Mouse (Mus musculus) Patski (cell line): ENCODE data around the gene Spag8. TPM values are rescaled to one million over a fixed set of nuclear protein-coding genes. Genes with fewer than 3 reads are reported as not detected.
A peak's percentile ranks its signal among the peaks of the same experiment; 100 is the strongest.

Experiments
- ATAC-seq: fragments of 100-300 bp; one replicate; pipeline ENCODE4 v1.8.0; 2021
- CTCF ChIA-PET: fragments of 350-600 bp; sonication (Branson Sonifier 250); formaldehyde crosslinking; loops from one replicate; lab custom pipeline; 2022; ENCODE audit warnings: inconsistent platforms; lab: Charles Lee
- POLR2A ChIA-PET: fragments of 350-600 bp; sonication (Branson Sonifier 250); formaldehyde crosslinking; loops from one replicate; lab custom pipeline; 2022; ENCODE audit warnings: antibody characterized with exemption, inconsistent platforms; lab: Charles Lee
- DNase-seq: peaks from one replicate; pipeline ENCODE4 v3.0.0-alpha.2; 2011; ENCODE audit warnings: low read depth, low spot score
- H3K27me3 ChIP-seq: fragments of 371-371 bp; one replicate; pipeline ENCODE4 v1.5.1; 2021
- CTCF ChIP-seq: fragments of 100-300 bp; IDR thresholded peaks from one replicate; pipeline ENCODE4 v1.5.1; 2021
- in situ Hi-C: fragments of 300-500 bp; cut with MboI; formaldehyde crosslinking; loops from 3 replicates; pipeline ENCODE4 v1.11.1; 2018; ENCODE audit warnings: low pct_unique_long_range_greater_than_20kb, mixed read lengths
- polyA plus RNA-seq: library from polyadenylated mRNA; unstranded; gene quantifications from one replicate; pipeline ENCODE4 v1.2.3, GENCODE M21; 2021

Gene Spag8
- polyA plus RNA-seq, 1 experiment from 2014 or later, result 0.50 TPM

- ATAC-seq (peak; percentile 57), DNase-seq (no peak)
- CTCF ChIA-PET, result interaction anchor here (0.8 to 1.6 kb wide), 4 partner anchors 12 to 56 kb away, joined by 3 to 5 read pairs (median 3); no protein-coding TSS in a partner anchor
- in situ Hi-C loops, result no loop called here
- no peak for TF ChIP-seq CTCF
- H3K27me3 ChIP-seq, result no peaks in the 10 kb centered on the region
- POLR2A ChIA-PET, result interaction anchor here (0.9 kb wide), 1 partner anchor 20 kb away, joined by 3 read pairs; no protein-coding TSS in a partner anchor
Measured at GRCm38 (mm10) chr4:43655656-43656338, 2.4 kb upstream of the Spag8 start.

- no peak for DNase-seq
Measured at GRCm38 (mm10) chr4:43652726-43653125, 668 bp downstream of the Spag8 start.

DNA sequence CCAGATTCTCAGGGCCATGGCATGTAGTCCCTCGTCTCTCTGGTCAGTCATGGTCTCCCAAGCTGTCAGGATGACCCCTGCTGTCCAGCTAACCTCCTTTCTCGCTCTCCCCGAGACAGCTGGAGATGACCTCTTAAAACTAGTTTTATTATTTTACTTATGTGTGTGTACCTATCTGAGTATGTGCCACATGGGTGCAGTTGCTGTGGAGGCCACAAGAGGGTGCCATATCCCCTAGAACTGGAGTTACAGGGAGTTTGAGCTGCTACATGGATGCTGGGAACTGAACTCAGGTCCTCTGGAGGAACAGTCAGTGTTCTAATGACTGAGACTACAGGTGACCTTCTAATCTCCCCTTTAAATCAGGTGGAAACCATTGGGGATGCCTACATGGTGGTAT, 3.6 kb downstream of the Spag8 start:
- ChIA-PET POLR2A (no interaction called here), CTCF (interaction anchor here (0.9 to 2.1 kb wide), 2 partner anchors 12 to 22 kb away, joined by 3 to 9 read pairs; no protein-coding TSS in a partner anchor)
- no peak for TF ChIP-seq CTCF
- no peaks in the 10 kb centered on the region for H3K27me3 ChIP-seq
- ATAC-seq, result no peak
- in situ Hi-C loops, result no loop called here
- no peak for DNase-seq

More at GRCm38 (mm10) chr4:43652726-43653125, 668 bp downstream of the Spag8 start:
- ChIA-PET CTCF (no interaction called here), POLR2A (no interaction called here)
- TF ChIP-seq CTCF, result no peak
- no peak for ATAC-seq
- in situ Hi-C loops, result no loop called here
- no peaks in the 10 kb centered on the region for H3K27me3 ChIP-seq

GRCm38 (mm10) chr4:43640491-43640890, 12.9 kb downstream of the Spag8 start:
- CTCF ChIA-PET, result no interaction called here
- in situ Hi-C loops, result no loop called here
- DNase-seq, result no peak
- H3K27me3 ChIP-seq, result no peaks in the 10 kb centered on the region
- TF ChIP-seq CTCF, result no peak
- POLR2A ChIA-PET, result no interaction called here
- ATAC-seq, result no peak

DNA sequence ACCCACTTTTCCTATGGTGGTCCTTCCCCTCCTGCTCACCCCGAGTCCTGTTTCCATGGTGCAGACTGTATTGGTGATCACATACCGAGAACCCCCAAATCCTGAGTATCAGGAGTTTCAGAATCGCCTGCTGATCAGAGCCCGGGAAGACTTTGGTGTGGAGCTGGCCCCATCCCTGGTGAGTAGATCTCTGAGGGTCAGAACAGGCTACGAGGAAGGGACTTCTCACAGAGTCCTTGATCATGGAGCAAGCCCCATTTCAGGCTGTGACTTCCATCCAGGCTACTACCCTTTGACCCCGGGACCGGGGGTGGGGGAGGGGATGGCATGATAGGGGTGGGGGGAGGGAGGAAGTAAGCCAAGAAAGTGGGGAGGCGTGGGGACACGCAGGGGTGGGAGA, 13.3 kb downstream of the Spag8 start:
- no peak for TF ChIP-seq CTCF

GRCm38 (mm10) chr4:43636751-43637150, 16.6 kb downstream of the Spag8 start:
- no peak for DNase-seq
- POLR2A ChIA-PET, result interaction anchor here (0.6 to 0.7 kb wide), 2 partner anchors 72 to 304 kb away, joined by 3 to 5 read pairs; no protein-coding TSS in a partner anchor
- ATAC-seq, result no peak
- CTCF ChIA-PET, result interaction anchor here (1.8 kb wide), 1 partner anchor 35 kb away, joined by 5 read pairs; no protein-coding TSS in a partner anchor
- TF ChIP-seq CTCF, result no peak
- H3K27me3 ChIP-seq, result no peaks in the 10 kb centered on the region
- in situ Hi-C loops, result no loop called here

More for the DNA sequence above, 13.3 kb downstream of the Spag8 start:
- no peaks in the 10 kb centered on the region for H3K27me3 ChIP-seq
- POLR2A ChIA-PET, result no interaction called here
- ATAC-seq (no peak), DNase-seq (no peak)
- in situ Hi-C loops, result no loop called here
- CTCF ChIA-PET, result no interaction called here

- ChIA-PET POLR2A (interaction anchor here (1.5 kb wide), 1 partner anchor 21 kb away, joined by 3 read pairs; no protein-coding TSS in a partner anchor), CTCF (no interaction called here)
- ATAC-seq, result peak; percentile 65
- no peaks in the 10 kb centered on the region for H3K27me3 ChIP-seq
- in situ Hi-C loops, result loop anchor here (5.0 kb wide), 1 partner anchor 73 kb away; no protein-coding TSS in a partner anchor
- TF ChIP-seq CTCF, result no peak
- DNase-seq, result no peak
Measured at GRCm38 (mm10) chr4:43634621-43635374, 18.6 kb downstream of the Spag8 start.

GRCm38 (mm10) chr4:43633736-43634135, 19.7 kb downstream of the Spag8 start:
- CTCF ChIA-PET, result no interaction called here
- ATAC-seq (no peak), DNase-seq (no peak)
- POLR2A ChIA-PET, result no interaction called here
- in situ Hi-C loops, result loop anchor here (5.0 kb wide), 1 partner anchor 74 kb away; no protein-coding TSS in a partner anchor
- TF ChIP-seq CTCF, result no peak
- no peaks in the 10 kb centered on the region for H3K27me3 ChIP-seq

GRCm38 (mm10) chr4:43633296-43633695, 20.1 kb downstream of the Spag8 start:
- TF ChIP-seq CTCF, result no peak
- in situ Hi-C loops, result loop anchor here (5.0 kb wide), 1 partner anchor 74 kb away; no protein-coding TSS in a partner anchor
- CTCF ChIA-PET, result interaction anchor here (1.0 kb wide), 1 partner anchor 33 kb away, joined by 3 read pairs; no protein-coding TSS in a partner anchor
- ATAC-seq (no peak), DNase-seq (no peak)
- POLR2A ChIA-PET, result no interaction called here
- no peaks in the 10 kb centered on the region for H3K27me3 ChIP-seq
